Mouse (Mus musculus): Measurements from ENCODE around the gene Gstp3. TPM values are rescaled to one million over a fixed set of nuclear protein-coding genes. Genes with fewer than 3 reads are reported as not detected.
A peak's percentile ranks its signal among the peaks of the same experiment; 100 is the strongest.

The Gstp3 gene
- polyA plus RNA-seq, 1 experiment = 23.6 TPM

DNA sequence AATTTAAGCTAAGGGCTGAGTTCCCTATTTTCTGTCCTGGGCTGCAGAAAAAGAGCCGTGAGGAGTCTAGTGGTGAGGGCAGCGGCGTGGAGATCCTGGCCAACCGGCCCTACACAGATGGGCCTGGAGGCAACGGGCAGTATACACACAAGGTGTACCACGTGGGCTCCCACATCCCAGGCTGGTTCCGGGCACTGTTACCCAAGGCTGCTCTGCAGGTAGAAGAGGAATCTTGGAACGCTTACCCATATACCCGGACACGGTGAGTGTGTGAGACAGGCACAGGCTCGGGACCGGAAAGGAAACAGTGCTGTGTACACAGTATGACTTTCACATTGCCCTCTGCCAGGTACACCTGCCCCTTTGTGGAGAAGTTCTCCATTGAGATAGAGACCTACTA, 43.3 kb upstream of the Gstp3 start:
- 98% methylated on average over 12 of the region's 12 CpGs for WGBS
- no peak overlapping the region for H3K4me3 ChIP-seq (ENCODE audit: control insufficient read depth, insufficient read depth, low read length)
- H3K27me3 ChIP-seq (ENCODE audit: control insufficient read depth, insufficient read depth, low read length) = no peaks in the 10 kb centered on the region
- H3K27ac ChIP-seq (ENCODE audit: control insufficient read depth, insufficient read depth, low read length) = no peak overlapping the region
- peaks cover 54% of the 10 kb centered on the region for H3K4me1 ChIP-seq (replicated peaks; ENCODE audit: control insufficient read depth, insufficient read depth, low read length)
- no peak for DNase-seq
- no peaks in the 10 kb centered on the region for H3K36me3 ChIP-seq (ENCODE audit: control insufficient read depth, insufficient read depth, low read length)
- TF ChIP-seq CTCF (IDR thresholded peaks at IDR 0.05; ENCODE audit: borderline replicate concordance, control insufficient read depth, extremely low read depth, insufficient read depth, low read length, poor library complexity) = no peak
- TF ChIP-seq POLR2A (IDR thresholded peaks at IDR 0.05; ENCODE audit: control insufficient read depth, extremely low read depth, insufficient read depth, low read length, poor library complexity) = no peak

DNA sequence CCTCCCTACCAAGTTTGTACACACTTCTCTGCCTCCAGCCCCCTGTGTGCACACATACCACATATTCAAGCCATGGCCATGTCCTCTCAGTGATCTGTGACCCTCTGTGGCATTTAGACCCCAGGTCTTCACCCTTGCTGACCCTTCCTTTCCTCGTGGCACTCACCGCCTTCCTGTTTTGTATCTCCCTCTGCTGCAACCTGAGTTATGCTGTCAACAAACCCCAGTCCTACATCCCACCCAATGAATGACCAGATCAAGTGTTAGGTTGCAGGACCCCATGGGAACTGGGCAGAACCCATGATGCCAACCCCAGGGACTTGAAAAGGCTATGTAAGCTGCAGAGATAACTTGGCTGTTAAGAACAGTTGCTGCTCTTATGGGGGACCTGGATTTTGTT, 42.7 kb upstream of the Gstp3 start:
- DNase-seq = no peak
- no peak overlapping the region for H3K27ac ChIP-seq (ENCODE audit: control insufficient read depth, insufficient read depth, low read length)
- H3K4me3 ChIP-seq (ENCODE audit: control insufficient read depth, insufficient read depth, low read length) = no peak overlapping the region
- TF ChIP-seq CTCF (IDR thresholded peaks at IDR 0.05; ENCODE audit: borderline replicate concordance, control insufficient read depth, extremely low read depth, insufficient read depth, low read length, poor library complexity) (no peak), POLR2A (IDR thresholded peaks at IDR 0.05; ENCODE audit: control insufficient read depth, extremely low read depth, insufficient read depth, low read length, poor library complexity) (no peak)
- peaks cover 57% of the 10 kb centered on the region for H3K4me1 ChIP-seq (replicated peaks; ENCODE audit: control insufficient read depth, insufficient read depth, low read length)
- no peaks in the 10 kb centered on the region for H3K27me3 ChIP-seq (ENCODE audit: control insufficient read depth, insufficient read depth, low read length)
- H3K36me3 ChIP-seq (ENCODE audit: control insufficient read depth, insufficient read depth, low read length) = no peaks in the 10 kb centered on the region
- 97% methylated on average over 2 of the region's 2 CpGs for WGBS

- WGBS = 94% methylated on average over 6 of the region's 6 CpGs
- Histone ChIP-seq H3K27ac (ENCODE audit: control insufficient read depth, insufficient read depth, low read length) (no peak overlapping the region), H3K4me3 (ENCODE audit: control insufficient read depth, insufficient read depth, low read length) (no peak overlapping the region), H3K36me3 (ENCODE audit: control insufficient read depth, insufficient read depth, low read length) (no peaks in the 10 kb centered on the region), H3K4me1 (replicated peaks; ENCODE audit: control insufficient read depth, insufficient read depth, low read length) (peaks cover 58% of the 10 kb centered on the region), H3K27me3 (ENCODE audit: control insufficient read depth, insufficient read depth, low read length) (no peaks in the 10 kb centered on the region)
- DNase-seq = no peak
- TF ChIP-seq CTCF (IDR thresholded peaks at IDR 0.05; ENCODE audit: borderline replicate concordance, control insufficient read depth, extremely low read depth, insufficient read depth, low read length, poor library complexity) (no peak), POLR2A (IDR thresholded peaks at IDR 0.05; ENCODE audit: control insufficient read depth, extremely low read depth, insufficient read depth, low read length, poor library complexity) (no peak)
Measured at GRCm38 (mm10) chr19:4101466-4101865, 42.1 kb upstream of the Gstp3 start.

DNA sequence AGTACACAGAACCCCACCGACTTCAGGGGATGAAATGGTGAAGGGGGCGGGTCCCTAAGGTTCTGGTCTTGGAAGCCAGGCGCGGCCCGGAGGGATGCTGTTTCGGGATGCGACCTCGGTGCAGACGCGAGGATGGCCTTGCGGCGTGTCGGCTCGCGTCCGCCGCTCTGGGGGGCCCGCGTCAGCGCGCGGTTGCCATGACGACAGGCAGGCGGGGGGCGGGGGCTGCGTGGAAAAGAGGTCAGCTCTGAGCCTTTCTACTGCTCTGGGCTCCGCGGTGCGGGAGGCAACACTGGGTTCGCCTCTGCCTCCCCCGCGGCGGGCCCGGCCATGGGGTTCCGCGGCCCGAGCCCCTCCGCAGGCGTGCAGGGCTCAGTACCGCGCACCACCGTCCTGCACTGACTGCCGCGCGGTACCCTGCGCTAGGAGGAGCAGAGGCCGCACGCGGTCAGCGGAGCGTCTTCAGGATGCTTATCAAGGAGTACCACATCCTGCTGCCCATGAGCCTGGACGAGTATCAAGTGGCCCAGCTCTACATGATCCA, 41.4 kb upstream of the Gstp3 start:
- no peaks in the 10 kb centered on the region for H3K27me3 ChIP-seq (ENCODE audit: control insufficient read depth, insufficient read depth, low read length)
- DNase-seq = peak; percentile 62
- H3K4me3 ChIP-seq (ENCODE audit: control insufficient read depth, insufficient read depth, low read length) = peak overlapping the region; percentile 66
- H3K27ac ChIP-seq (ENCODE audit: control insufficient read depth, insufficient read depth, low read length) = no peak overlapping the region
- H3K4me1 ChIP-seq (replicated peaks; ENCODE audit: control insufficient read depth, insufficient read depth, low read length) = peaks cover 61% of the 10 kb centered on the region
- TF ChIP-seq POLR2A (IDR thresholded peaks at IDR 0.05; ENCODE audit: control insufficient read depth, extremely low read depth, insufficient read depth, low read length, poor library complexity) (no peak), CTCF (IDR thresholded peaks at IDR 0.05; ENCODE audit: borderline replicate concordance, control insufficient read depth, extremely low read depth, insufficient read depth, low read length, poor library complexity) (0 out of 2 replicates have a peak, but pooled peaks have one; percentile 19)
- WGBS = 2% methylated on average over 51 of the region's 52 CpGs
- no peaks in the 10 kb centered on the region for H3K36me3 ChIP-seq (ENCODE audit: control insufficient read depth, insufficient read depth, low read length)

GRCm38 (mm10) chr19:4099837-4100717, 40.7 kb upstream of the Gstp3 start, which contains the start of gene Pitpnm1:
Gene Pitpnm1 (plus strand): TSS chr19:4099998.
- H3K4me1 ChIP-seq (replicated peaks; ENCODE audit: control insufficient read depth, insufficient read depth, low read length) = peaks cover 61% of the 10 kb centered on the region
- TF ChIP-seq POLR2A (IDR thresholded peaks at IDR 0.05; ENCODE audit: control insufficient read depth, extremely low read depth, insufficient read depth, low read length, poor library complexity) = peak; percentile 35; the same call in 1 of the 2 replicates
- TF ChIP-seq CTCF (IDR thresholded peaks at IDR 0.05; ENCODE audit: borderline replicate concordance, control insufficient read depth, extremely low read depth, insufficient read depth, low read length, poor library complexity) = 0 out of 2 replicates have a peak, but pooled peaks have one; percentile 21
- under 1% methylated on average over 53 of the region's 53 CpGs for WGBS

DNA sequence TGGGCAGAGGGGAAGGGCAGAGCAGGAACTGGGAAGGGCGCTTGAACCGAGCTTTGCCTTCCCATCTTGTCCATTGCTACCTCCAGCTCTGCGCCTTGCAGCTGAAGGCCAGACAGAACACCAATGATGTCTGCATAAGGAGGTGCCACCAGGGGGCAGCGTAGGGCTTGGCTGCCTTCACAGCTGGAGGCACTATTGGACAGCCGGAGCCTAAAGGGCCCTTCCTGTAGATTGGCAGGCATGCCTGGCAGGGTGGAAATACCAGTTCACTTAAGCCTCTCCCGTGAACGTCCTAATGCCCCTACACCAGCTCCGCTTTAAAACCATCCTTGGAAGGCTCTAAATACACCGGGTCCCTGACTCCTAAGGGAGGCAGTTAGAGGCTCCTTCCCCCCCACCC, 39.7 kb upstream of the Gstp3 start:
- no peaks in the 10 kb centered on the region for H3K36me3 ChIP-seq (ENCODE audit: control insufficient read depth, insufficient read depth, low read length)
- H3K27ac ChIP-seq (ENCODE audit: control insufficient read depth, insufficient read depth, low read length) = peak overlapping the region; percentile 35; the same call in 1 of the 2 replicates
- no peak overlapping the region; the same call in 1 of the 2 replicates for H3K4me3 ChIP-seq (ENCODE audit: control insufficient read depth, insufficient read depth, low read length)
- TF ChIP-seq CTCF (IDR thresholded peaks at IDR 0.05; ENCODE audit: borderline replicate concordance, control insufficient read depth, extremely low read depth, insufficient read depth, low read length, poor library complexity) = peak; percentile 94
- TF ChIP-seq POLR2A (IDR thresholded peaks at IDR 0.05; ENCODE audit: control insufficient read depth, extremely low read depth, insufficient read depth, low read length, poor library complexity) = no peak
- H3K27me3 ChIP-seq (ENCODE audit: control insufficient read depth, insufficient read depth, low read length) = no peaks in the 10 kb centered on the region
- peak; percentile 94 for DNase-seq
- H3K4me1 ChIP-seq (replicated peaks; ENCODE audit: control insufficient read depth, insufficient read depth, low read length) = peaks cover 58% of the 10 kb centered on the region
- WGBS = 8% methylated on average over 9 of the region's 9 CpGs

More at GRCm38 (mm10) chr19:4099837-4100717, 40.7 kb upstream of the Gstp3 start, which contains the start of gene Pitpnm1:
- DNase-seq = peak; percentile 85
- H3K4me3 ChIP-seq (ENCODE audit: control insufficient read depth, insufficient read depth, low read length) = peak within 1 kb of the TSS; percentile 66
- H3K36me3 ChIP-seq (ENCODE audit: control insufficient read depth, insufficient read depth, low read length) = no peaks in the 10 kb centered on the region
- no peaks in the 10 kb centered on the region for H3K27me3 ChIP-seq (ENCODE audit: control insufficient read depth, insufficient read depth, low read length)
- H3K27ac ChIP-seq (ENCODE audit: control insufficient read depth, insufficient read depth, low read length) = peak within 1 kb of the TSS; percentile 35; the same call in 1 of the 2 replicates

All from thymus, adult 2 months (tissue).